Mouse (Mus musculus) hindbrain, embryonic 16.5 days (tissue): ENCODE results near the gene Pitpnm3. TPM values are rescaled to one million over a fixed set of nuclear protein-coding genes. Genes with fewer than 3 reads are reported as not detected.

Experiments
- ATAC-seq: fragments of 200-750 bp; cut with Nextera tagmentation; 2 replicates; pipeline ENCODE4 v1.8.0; 2017; ENCODE audit warnings: moderate TSS enrichment, moderate library complexity
- H3K27ac ChIP-seq: fragments of 300-500 bp; sonication (generic); 2 replicates; pipeline ENCODE4 v1.5.1; 2014; ENCODE audit warnings: low read depth, mild to moderate bottlenecking, control low read depth, low read length, moderate library complexity
- H3K27me3 ChIP-seq: fragments of 300-500 bp; sonication (generic); replicated peaks from 2 replicates; pipeline ENCODE4 v1.6.1; 2014; ENCODE audit warnings: low read length; ENCODE audit not compliant: control insufficient read depth, insufficient read depth
- H3K36me3 ChIP-seq: fragments of 300-500 bp; sonication (generic); 2 replicates; pipeline ENCODE4 v1.6.1; 2014; ENCODE audit warnings: mild to moderate bottlenecking, low read length, moderate library complexity, mixed read lengths; ENCODE audit not compliant: control insufficient read depth, insufficient read depth
- H3K4me1 ChIP-seq: fragments of 300-500 bp; sonication (generic); 2 replicates; pipeline ENCODE4 v1.6.1; 2014; ENCODE audit warnings: low read depth, low read length; ENCODE audit not compliant: control insufficient read depth, insufficient read depth
- H3K4me2 ChIP-seq: fragments of 300-500 bp; sonication (generic); 2 replicates; pipeline ENCODE4 v1.6.1; 2014; ENCODE audit warnings: mild to moderate bottlenecking, low read length, control low read depth, moderate library complexity
- H3K4me3 ChIP-seq: fragments of 300-500 bp; sonication (generic); 2 replicates; pipeline ENCODE4 v1.5.1; 2014; ENCODE audit warnings: mild to moderate bottlenecking, low read length, control low read depth, moderate library complexity
- H3K9ac ChIP-seq: fragments of 300-500 bp; sonication (generic); 2 replicates; pipeline ENCODE4 v1.6.1; 2014; ENCODE audit warnings: low read depth, mild to moderate bottlenecking, control low read depth, low read length, moderate library complexity
- H3K9me3 ChIP-seq: fragments of 300-500 bp; sonication (generic); 2 replicates; pipeline ENCODE4 v1.6.1; 2014; ENCODE audit warnings: mild to moderate bottlenecking, low read length, moderate library complexity; ENCODE audit not compliant: control insufficient read depth
- WGBS: fragments of 180-500 bp; shearing (Covaris S2); extraction: QIAGEN DNeasy Blood & Tissue Kit; methylation state at CpG from one replicate; pipeline ENCODE4 v1.1.7; 2014; 5-methylcytosine and 5-hydroxymethylcytosine counted together
- polyA plus RNA-seq: library from polyadenylated mRNA; unstranded; fragments of >200 nt; fragmentation: Nextera tagmentation; extraction: Ambion mirVana; gene quantifications from 2 replicates; pipeline ENCODE4 v1.2.1, GENCODE M21; 2015

Pitpnm3 gene
- polyA plus RNA-seq, 1 experiment from 2014 or later, result 5.8 TPM

- Histone ChIP-seq H3K36me3 (no peaks in the 10 kb centered on the region), H3K27ac (no peak overlapping the region), H3K4me3 (no peak overlapping the region), H3K4me1 (peaks cover 23% of the 10 kb centered on the region), H3K9ac (no peak overlapping the region), H3K9me3 (no peaks in the 10 kb centered on the region), H3K4me2 (no peak overlapping the region), H3K27me3 (no peaks in the 10 kb centered on the region)
- no peak for ATAC-seq
- 79% methylated on average over 3 of the region's 3 CpGs for WGBS
Measured at GRCm38 (mm10) chr11:72130905-72131304, 4.7 kb downstream of the Pitpnm3 start.

GRCm38 (mm10) chr11:72130472-72130871, 5.1 kb downstream of the Pitpnm3 start:
- Histone ChIP-seq H3K9me3 (no peaks in the 10 kb centered on the region), H3K36me3 (no peaks in the 10 kb centered on the region), H3K27ac (no peak overlapping the region), H3K4me2 (no peak overlapping the region), H3K4me1 (peaks cover 23% of the 10 kb centered on the region), H3K9ac (no peak overlapping the region), H3K27me3 (no peaks in the 10 kb centered on the region), H3K4me3 (no peak overlapping the region)
- 81% methylated on average over 3 of the region's 3 CpGs for WGBS
- no peak for ATAC-seq

- WGBS, result 18% methylated on average over 11 of the region's 11 CpGs
- no peak overlapping the region for H3K27ac ChIP-seq
Measured at GRCm38 (mm10) chr11:72130021-72130420, 5.6 kb downstream of the Pitpnm3 start.

GRCm38 (mm10) chr11:72129032-72129894, 6.3 kb downstream of the Pitpnm3 start:
- Histone ChIP-seq H3K36me3 (no peaks in the 10 kb centered on the region), H3K27me3 (no peaks in the 10 kb centered on the region), H3K4me1 (peaks cover 18% of the 10 kb centered on the region), H3K9ac (no peak overlapping the region), H3K4me2 (no peak overlapping the region), H3K9me3 (no peaks in the 10 kb centered on the region), H3K4me3 (no peak overlapping the region), H3K27ac (no peak overlapping the region)
- no peak for ATAC-seq
- 69% methylated on average over 8 of the region's 8 CpGs for WGBS

More at GRCm38 (mm10) chr11:72130021-72130420, 5.6 kb downstream of the Pitpnm3 start:
- ATAC-seq, result no peak
- Histone ChIP-seq H3K4me1 (peaks cover 23% of the 10 kb centered on the region), H3K36me3 (no peaks in the 10 kb centered on the region), H3K4me2 (peak overlapping the region; percentile 6; the same call in 1 of the 2 replicates), H3K27me3 (no peaks in the 10 kb centered on the region), H3K9me3 (no peaks in the 10 kb centered on the region), H3K9ac (no peak overlapping the region), H3K4me3 (no peak overlapping the region)

GRCm38 (mm10) chr11:72127450-72128189, 8.0 kb downstream of the Pitpnm3 start:
- no peak overlapping the region for H3K27ac ChIP-seq
- H3K9me3 ChIP-seq, result no peaks in the 10 kb centered on the region
- H3K4me1 ChIP-seq, result peaks cover 15% of the 10 kb centered on the region
- no peaks in the 10 kb centered on the region for H3K27me3 ChIP-seq
- no peak for ATAC-seq
- H3K4me3 ChIP-seq, result no peak overlapping the region
- no peaks in the 10 kb centered on the region for H3K36me3 ChIP-seq
- no peak overlapping the region for H3K4me2 ChIP-seq
- WGBS, result 84% methylated on average over 5 of the region's 5 CpGs
- no peak overlapping the region for H3K9ac ChIP-seq

GRCm38 (mm10) chr11:72125781-72126180, 9.8 kb downstream of the Pitpnm3 start:
- H3K27ac ChIP-seq, result no peak overlapping the region
- H3K9me3 ChIP-seq, result no peaks in the 10 kb centered on the region
- H3K36me3 ChIP-seq, result no peaks in the 10 kb centered on the region
- no peak overlapping the region for H3K4me2 ChIP-seq
- no peak overlapping the region for H3K4me3 ChIP-seq
- peaks cover 10% of the 10 kb centered on the region for H3K4me1 ChIP-seq
- H3K27me3 ChIP-seq, result no peaks in the 10 kb centered on the region
- ATAC-seq, result 0 out of 2 replicates have a peak, but pooled peaks have one; percentile 15
- 74% methylated on average over 3 of the region's 3 CpGs for WGBS
- H3K9ac ChIP-seq, result no peak overlapping the region

GRCm38 (mm10) chr11:72123531-72123930, 12.0 kb downstream of the Pitpnm3 start:
- Histone ChIP-seq H3K9ac (no peak overlapping the region), H3K4me1 (peaks cover 6% of the 10 kb centered on the region), H3K27ac (no peak overlapping the region), H3K4me3 (no peak overlapping the region), H3K27me3 (no peaks in the 10 kb centered on the region), H3K36me3 (no peaks in the 10 kb centered on the region), H3K4me2 (no peak overlapping the region), H3K9me3 (no peaks in the 10 kb centered on the region)
- 79% methylated on average over 4 of the region's 4 CpGs for WGBS
- no peak for ATAC-seq

GRCm38 (mm10) chr11:72120354-72120753, 15.2 kb downstream of the Pitpnm3 start:
- H3K36me3 ChIP-seq, result no peaks in the 10 kb centered on the region
- H3K27me3 ChIP-seq, result no peaks in the 10 kb centered on the region
- ATAC-seq, result no peak
- H3K4me3 ChIP-seq, result no peak overlapping the region
- no peak overlapping the region for H3K27ac ChIP-seq
- no peak overlapping the region for H3K4me2 ChIP-seq
- 87% methylated on average over 6 of the region's 6 CpGs for WGBS
- no peak overlapping the region for H3K9ac ChIP-seq
- no peaks in the 10 kb centered on the region for H3K4me1 ChIP-seq
- H3K9me3 ChIP-seq, result no peaks in the 10 kb centered on the region

- H3K27me3 ChIP-seq, result no peaks in the 10 kb centered on the region
- H3K4me2 ChIP-seq, result no peak overlapping the region
- H3K36me3 ChIP-seq, result no peaks in the 10 kb centered on the region
- H3K4me1 ChIP-seq, result no peaks in the 10 kb centered on the region
- H3K4me3 ChIP-seq, result no peak overlapping the region
- H3K9me3 ChIP-seq, result no peaks in the 10 kb centered on the region
- no peak overlapping the region for H3K27ac ChIP-seq
- WGBS, result 83% methylated on average over 3 of the region's 3 CpGs
- H3K9ac ChIP-seq, result no peak overlapping the region
- ATAC-seq, result no peak
Measured at GRCm38 (mm10) chr11:72118630-72119029, 16.9 kb downstream of the Pitpnm3 start.
